Mouse (Mus musculus) midbrain, embryonic 16.5 days (tissue): ENCODE data around the gene Acot12. TPM values are rescaled to one million over a fixed set of nuclear protein-coding genes. Genes with fewer than 3 reads are reported as not detected.
A peak's percentile ranks its signal among the peaks of the same experiment; 100 is the strongest.

ENCODE experiments used
- ATAC-seq: fragments of 200-750 bp; cut with Nextera tagmentation; 2 replicates; pipeline ENCODE4 v1.8.0; 2017; ENCODE audit warnings: moderate TSS enrichment
- H3K27ac ChIP-seq: fragments of 300-500 bp; sonication (generic); 2 replicates; pipeline ENCODE4 v1.5.1; 2014; ENCODE audit warnings: mild to moderate bottlenecking, low read length, mixed read lengths
- H3K27me3 ChIP-seq: fragments of 300-500 bp; sonication (generic); 2 replicates; pipeline ENCODE4 v1.6.1; 2014; ENCODE audit warnings: low read depth, low read length, mixed read lengths; ENCODE audit not compliant: control insufficient read depth, insufficient read depth
- H3K36me3 ChIP-seq: fragments of 300-500 bp; sonication (generic); 2 replicates; pipeline ENCODE4 v1.6.1; 2014; ENCODE audit warnings: mild to moderate bottlenecking, low read length, moderate library complexity, mixed read lengths; ENCODE audit not compliant: control insufficient read depth, insufficient read depth
- H3K4me1 ChIP-seq: fragments of 300-500 bp; sonication (generic); 2 replicates; pipeline ENCODE4 v1.6.1; 2014; ENCODE audit warnings: mild to moderate bottlenecking, low read length, mixed read lengths; ENCODE audit not compliant: control insufficient read depth, insufficient read depth
- H3K4me2 ChIP-seq: fragments of 300-500 bp; sonication (generic); 2 replicates; pipeline ENCODE4 v1.6.1; 2014; ENCODE audit warnings: mild to moderate bottlenecking, low read length, mixed read lengths
- H3K4me3 ChIP-seq: fragments of 300-500 bp; sonication (generic); 2 replicates; pipeline ENCODE4 v1.5.1; 2014; ENCODE audit warnings: low read depth, mild to moderate bottlenecking, low read length, moderate library complexity, mixed read lengths
- H3K9ac ChIP-seq: fragments of 300-500 bp; sonication (generic); 2 replicates; pipeline ENCODE4 v1.6.1; 2014; ENCODE audit warnings: low read depth, low read length, mixed read lengths
- H3K9me3 ChIP-seq: fragments of 300-500 bp; sonication (generic); replicated peaks from 2 replicates; pipeline ENCODE4 v1.6.1; 2014; ENCODE audit warnings: mild to moderate bottlenecking, low read length, mixed read lengths; ENCODE audit not compliant: control insufficient read depth, poor library complexity, severe bottlenecking
- WGBS: fragments of 180-500 bp; shearing (Covaris S2); extraction: QIAGEN DNeasy Blood & Tissue Kit; methylation state at CpG from one replicate; pipeline ENCODE4 v1.1.7; 2014; 5-methylcytosine and 5-hydroxymethylcytosine counted together
- polyA plus RNA-seq: library from polyadenylated mRNA; unstranded; fragments of >200 nt; fragmentation: Nextera tagmentation; extraction: Ambion mirVana; gene quantifications from 2 replicates; pipeline ENCODE4 v1.2.1, GENCODE M21; 2015

Acot12 gene
- polyA plus RNA-seq, 1 experiment from 2014 or later, result 0.10 TPM

- no peak overlapping the region for H3K4me2 ChIP-seq
- H3K27me3 ChIP-seq, result no peaks in the 10 kb centered on the region
- no peak overlapping the region for H3K27ac ChIP-seq
- no peaks in the 10 kb centered on the region for H3K36me3 ChIP-seq
- no peaks in the 10 kb centered on the region for H3K4me1 ChIP-seq
- 88% methylated on average over 3 of the region's 3 CpGs for WGBS
- H3K9me3 ChIP-seq, result no peaks in the 10 kb centered on the region
- no peak overlapping the region for H3K4me3 ChIP-seq
- ATAC-seq, result no peak
- H3K9ac ChIP-seq, result no peak overlapping the region
Observed at GRCm38 (mm10) chr13:91724211-91724610, 17.1 kb upstream of the Acot12 start.

GRCm38 (mm10) chr13:91725130-91725529 lies 16.2 kb upstream of the Acot12 start:
- Histone ChIP-seq H3K4me1 (no peaks in the 10 kb centered on the region), H3K36me3 (no peaks in the 10 kb centered on the region), H3K4me3 (no peak overlapping the region), H3K27me3 (no peaks in the 10 kb centered on the region), H3K4me2 (no peak overlapping the region), H3K27ac (no peak overlapping the region), H3K9me3 (no peaks in the 10 kb centered on the region), H3K9ac (no peak overlapping the region)
- WGBS, result 77% methylated on average over 3 of the region's 3 CpGs
- ATAC-seq, result no peak

GRCm38 (mm10) chr13:91727899-91728298 lies 13.4 kb upstream of the Acot12 start:
- no peaks in the 10 kb centered on the region for H3K36me3 ChIP-seq
- H3K27ac ChIP-seq, result no peak overlapping the region
- H3K9ac ChIP-seq, result no peak overlapping the region
- no peak overlapping the region for H3K4me3 ChIP-seq
- no peaks in the 10 kb centered on the region for H3K27me3 ChIP-seq
- H3K4me2 ChIP-seq, result no peak overlapping the region
- no peaks in the 10 kb centered on the region for H3K9me3 ChIP-seq
- no peak for ATAC-seq
- no peaks in the 10 kb centered on the region for H3K4me1 ChIP-seq

- H3K9ac ChIP-seq, result no peak overlapping the region
- H3K4me2 ChIP-seq, result no peak overlapping the region
- H3K36me3 ChIP-seq, result no peaks in the 10 kb centered on the region
- no peaks in the 10 kb centered on the region for H3K9me3 ChIP-seq
- H3K27ac ChIP-seq, result no peak overlapping the region
- no peak for ATAC-seq
- peaks cover 2% of the 10 kb centered on the region; the same call in 1 of the 2 replicates for H3K4me1 ChIP-seq
- H3K4me3 ChIP-seq, result no peak overlapping the region
- 96% methylated on average over 1 of the region's 1 CpGs for WGBS
- H3K27me3 ChIP-seq, result no peaks in the 10 kb centered on the region
Observed at GRCm38 (mm10) chr13:91737191-91737590, 4.1 kb upstream of the Acot12 start.

- Histone ChIP-seq H3K4me2 (peak overlapping the region; percentile 91), H3K9me3 (no peaks in the 10 kb centered on the region), H3K4me1 (peaks cover 2% of the 10 kb centered on the region; the same call in 1 of the 2 replicates), H3K4me3 (peak overlapping the region; percentile 33), H3K36me3 (no peaks in the 10 kb centered on the region), H3K27me3 (no peaks in the 10 kb centered on the region), H3K9ac (peak overlapping the region; percentile 76), H3K27ac (no peak overlapping the region)
- ATAC-seq, result no peak
- 71% methylated on average over 6 of the region's 6 CpGs for WGBS
Observed at GRCm38 (mm10) chr13:91740851-91741250, 461 bp upstream of the Acot12 start.

- no peak overlapping the region for H3K27ac ChIP-seq
- WGBS, result 74% methylated on average over 3 of the region's 3 CpGs
- no peaks in the 10 kb centered on the region for H3K9me3 ChIP-seq
- no peak overlapping the region for H3K4me3 ChIP-seq
- no peak overlapping the region for H3K9ac ChIP-seq
- no peak for ATAC-seq
- no peaks in the 10 kb centered on the region for H3K27me3 ChIP-seq
- H3K4me2 ChIP-seq, result no peak overlapping the region
- H3K36me3 ChIP-seq, result no peaks in the 10 kb centered on the region
- H3K4me1 ChIP-seq, result peaks cover 2% of the 10 kb centered on the region; the same call in 1 of the 2 replicates
Observed at GRCm38 (mm10) chr13:91743180-91743579, 1.9 kb downstream of the Acot12 start.

GRCm38 (mm10) chr13:91746470-91746869 lies 5.2 kb downstream of the Acot12 start:
- no peak overlapping the region for H3K27ac ChIP-seq
- ATAC-seq, result no peak
- WGBS, result 87% methylated on average over 5 of the region's 5 CpGs

GRCm38 (mm10) chr13:91748401-91748800 lies 7.1 kb downstream of the Acot12 start:
- H3K9ac ChIP-seq, result no peak overlapping the region
- ATAC-seq, result no peak
- H3K9me3 ChIP-seq, result no peaks in the 10 kb centered on the region
- H3K36me3 ChIP-seq, result no peaks in the 10 kb centered on the region
- no peak overlapping the region for H3K4me3 ChIP-seq
- 92% methylated on average over 2 of the region's 2 CpGs for WGBS
- H3K4me2 ChIP-seq, result no peak overlapping the region
- H3K27ac ChIP-seq, result no peak overlapping the region
- H3K4me1 ChIP-seq, result no peaks in the 10 kb centered on the region
- H3K27me3 ChIP-seq, result no peaks in the 10 kb centered on the region

More at GRCm38 (mm10) chr13:91746470-91746869, 5.2 kb downstream of the Acot12 start:
- no peak overlapping the region for H3K4me3 ChIP-seq
- H3K36me3 ChIP-seq, result no peaks in the 10 kb centered on the region
- H3K4me2 ChIP-seq, result no peak overlapping the region
- no peak overlapping the region for H3K9ac ChIP-seq
- no peaks in the 10 kb centered on the region for H3K9me3 ChIP-seq
- H3K4me1 ChIP-seq, result peaks cover 2% of the 10 kb centered on the region; the same call in 1 of the 2 replicates
- H3K27me3 ChIP-seq, result no peaks in the 10 kb centered on the region

GRCm38 (mm10) chr13:91749981-91750380 lies 8.7 kb downstream of the Acot12 start:
- H3K36me3 ChIP-seq, result no peaks in the 10 kb centered on the region
- H3K4me2 ChIP-seq, result no peak overlapping the region
- no peaks in the 10 kb centered on the region for H3K9me3 ChIP-seq
- WGBS, result 83% methylated on average over 4 of the region's 4 CpGs
- ATAC-seq, result no peak
- no peaks in the 10 kb centered on the region for H3K4me1 ChIP-seq
- no peak overlapping the region for H3K9ac ChIP-seq
- no peaks in the 10 kb centered on the region for H3K27me3 ChIP-seq
- H3K27ac ChIP-seq, result no peak overlapping the region
- H3K4me3 ChIP-seq, result no peak overlapping the region
